18 mouse cellular contexts compared by ENCODE assay signal in genomic region chr13:30629794-30630410, GRCm38 (mm10). TPM values are rescaled to one million over a fixed set of nuclear protein-coding genes. Genes with fewer than 3 reads are reported as not detected.
DNase-seq lines count a peak whose midpoint lies in the region; ATAC-seq lines count a peak whose summit lies in the region.
"Had no signal": no experiment of that assay in that cellular context is flagged by ENCODE, and none has a peak within 500 bp of the region (broad histone marks: within the 10 kb centered on the region; RNA-seq: fewer than 3 reads in every experiment).

No protein-coding gene starts in this region.

- DNase-seq in thymus, postnatal 25 days, result peak; percentile 14
- no peak for DNase-seq in thymus, postnatal 36 days
- peak; percentile 29 for DNase-seq in T-cell, adult 2 months (ENCODE audit: low spot score)
- DNase-seq in c-Kit-positive CD71-positive TER-119-positive erythroid progenitor cells, embryonic 14.5 days (ENCODE audit: low spot score), result no peak
- DNase-seq: adrenal gland, postnatal 25 days; cerebellum, adult 18-20 months; cerebellum, postnatal 36 days; kidney, adult 18-20 months; kidney, postnatal 10 days; lung, postnatal 10 days had no signal

- no peak overlapping the region for H3K4me3 ChIP-seq in intestine, embryonic 16.5 days (ENCODE audit: low read length)
- H3K4me3 ChIP-seq in kidney, embryonic 15.5 days (replicated peaks), result no peak overlapping the region
- H3K4me3 ChIP-seq: forebrain, embryonic 10.5 days; heart, embryonic 13.5 days; hindbrain, embryonic 15.5 days; layer of hippocampus, adult 2 months had no signal

- no peak overlapping the region for H3K4me2 ChIP-seq in intestine, embryonic 16.5 days (ENCODE audit: low read depth, low read length)
- H3K4me2 ChIP-seq in kidney, embryonic 15.5 days, result no peak overlapping the region
- H3K4me2 ChIP-seq: heart, embryonic 13.5 days; hindbrain, embryonic 15.5 days had no signal

- no peaks in the 10 kb centered on the region for H3K36me3 ChIP-seq in intestine, embryonic 16.5 days (ENCODE audit: control insufficient read depth, insufficient read depth, low read length)
- H3K36me3 ChIP-seq in kidney, embryonic 15.5 days, result no peaks in the 10 kb centered on the region
- H3K36me3 ChIP-seq: forebrain, embryonic 10.5 days; G1E; heart, embryonic 13.5 days; hindbrain, embryonic 15.5 days had no signal

- no peaks in the 10 kb centered on the region for H3K27me3 ChIP-seq in intestine, embryonic 16.5 days (replicated peaks; ENCODE audit: control insufficient read depth, insufficient read depth, low read length)
- no peaks in the 10 kb centered on the region for H3K27me3 ChIP-seq in kidney, embryonic 15.5 days
- H3K27me3 ChIP-seq: heart, embryonic 13.5 days; hindbrain, embryonic 15.5 days had no signal

- no peak overlapping the region for H3K9ac ChIP-seq in intestine, embryonic 16.5 days (ENCODE audit: low read depth, low read length)
- no peak overlapping the region for H3K9ac ChIP-seq in kidney, embryonic 15.5 days
- H3K9ac ChIP-seq: heart, embryonic 13.5 days; hindbrain, embryonic 15.5 days had no signal

- no peaks in the 10 kb centered on the region for H3K4me1 ChIP-seq in intestine, embryonic 16.5 days (ENCODE audit: control insufficient read depth, insufficient read depth, low read length)
- H3K4me1 ChIP-seq in kidney, embryonic 15.5 days, result no peaks in the 10 kb centered on the region
- H3K4me1 ChIP-seq: hindbrain, embryonic 15.5 days had no signal

- no peaks in the 10 kb centered on the region for H3K9me3 ChIP-seq in intestine, embryonic 16.5 days (ENCODE audit: control insufficient read depth, low read length)
- no peaks in the 10 kb centered on the region for H3K9me3 ChIP-seq in kidney, embryonic 15.5 days (replicated peaks)
- H3K9me3 ChIP-seq: forebrain, embryonic 10.5 days; G1E; heart, embryonic 13.5 days; hindbrain, embryonic 15.5 days had no signal

- ATAC-seq in megakaryocyte, adult 5-6 weeks (ENCODE audit: poor library complexity, severe bottlenecking), result 0 out of 2 replicates have a peak, but pooled peaks have one; percentile 26
- no peak for ATAC-seq in intestine, embryonic 16.5 days
- no peak for ATAC-seq in kidney, embryonic 15.5 days (replicated peaks; ENCODE audit: low FRiP score)

- H3K27ac ChIP-seq in intestine, embryonic 16.5 days (ENCODE audit: low read length), result no peak overlapping the region
- H3K27ac ChIP-seq in kidney, embryonic 15.5 days, result no peak overlapping the region
- H3K27ac ChIP-seq: forebrain, embryonic 10.5 days; heart, embryonic 13.5 days; hindbrain, embryonic 15.5 days; layer of hippocampus, adult 2 months had no signal

- 69% methylated on average over 10 of the region's 10 CpGs for WGBS in intestine, embryonic 16.5 days
- 77% methylated on average over 10 of the region's 10 CpGs for WGBS in kidney, embryonic 15.5 days

RNA-seq across cellular contexts. Expression of gene Dusp22, which starts 29.9 kb away (rescaled TPM):
- 77.1 and 97.8 TPM in 2 replicates for total RNA-seq in megakaryocyte, adult 5-6 weeks (2015)
- 58.1 and 65.5 TPM in 2 replicates for total RNA-seq in megakaryocyte, adult 5-6 weeks (2017)
- polyA plus RNA-seq in intestine, embryonic 16.5 days (2015; fragmentation: Nextera tagmentation; extraction: Ambion mirVana), result 11.7 and 12.9 TPM in 2 replicates
- 20.1 TPM in 2 replicates for polyA plus RNA-seq in kidney, embryonic 15.5 days (2015; fragmentation: Nextera tagmentation; extraction: Ambion mirVana)
- polyA plus RNA-seq: G1E had no signal

Comparison
In these comparisons a context has a peak if more than half of its experiments do, and no peak if none do; other contexts are left out.
1. DNase-seq: peak in thymus, postnatal 25 days (single experiment) and T-cell, adult 2 months (single experiment); none in thymus, postnatal 36 days (0 of 2) and c-Kit-positive CD71-positive TER-119-positive erythroid progenitor cells, embryonic 14.5 days (single experiment).